Mouse (Mus musculus): ENCODE results near the gene Muc1. TPM values are rescaled to one million over a fixed set of nuclear protein-coding genes. Genes with fewer than 3 reads are reported as not detected.

Gene Muc1
- polyA plus RNA-seq, 1 experiment: 1.5 TPM

GRCm38 (mm10) chr3:89206695-89207094 lies 22.2 kb upstream of the Muc1 start:
- Histone ChIP-seq H3K4me1 (ENCODE audit: control insufficient read depth, insufficient read depth, low read length) (no peaks in the 10 kb centered on the region), H3K27ac (ENCODE audit: insufficient read depth, low read length) (no peak overlapping the region), H3K27me3 (ENCODE audit: control insufficient read depth, insufficient read depth, low read length, poor library complexity, severe bottlenecking) (no peaks in the 10 kb centered on the region), H3K36me3 (ENCODE audit: control insufficient read depth, insufficient read depth, low read length, poor library complexity, severe bottlenecking) (peaks cover 18% of the 10 kb centered on the region), H3K9ac (ENCODE audit: low read depth, poor library complexity, severe bottlenecking) (no peak overlapping the region), H3K4me3 (ENCODE audit: low read depth, low read length) (no peak overlapping the region), H3K9me3 (replicated peaks; ENCODE audit: control insufficient read depth, insufficient read depth, low read length, poor library complexity, severe bottlenecking) (no peaks in the 10 kb centered on the region)
- TF ChIP-seq POLR2A (IDR thresholded peaks at IDR 0.05; ENCODE audit: insufficient read depth, low read length) (no peak), EP300 (IDR thresholded peaks at IDR 0.05; ENCODE audit: insufficient read depth, low read depth, low read length) (no peak), CTCF (IDR thresholded peaks at IDR 0.05; ENCODE audit: low read depth, low read length) (no peak)

DNA sequence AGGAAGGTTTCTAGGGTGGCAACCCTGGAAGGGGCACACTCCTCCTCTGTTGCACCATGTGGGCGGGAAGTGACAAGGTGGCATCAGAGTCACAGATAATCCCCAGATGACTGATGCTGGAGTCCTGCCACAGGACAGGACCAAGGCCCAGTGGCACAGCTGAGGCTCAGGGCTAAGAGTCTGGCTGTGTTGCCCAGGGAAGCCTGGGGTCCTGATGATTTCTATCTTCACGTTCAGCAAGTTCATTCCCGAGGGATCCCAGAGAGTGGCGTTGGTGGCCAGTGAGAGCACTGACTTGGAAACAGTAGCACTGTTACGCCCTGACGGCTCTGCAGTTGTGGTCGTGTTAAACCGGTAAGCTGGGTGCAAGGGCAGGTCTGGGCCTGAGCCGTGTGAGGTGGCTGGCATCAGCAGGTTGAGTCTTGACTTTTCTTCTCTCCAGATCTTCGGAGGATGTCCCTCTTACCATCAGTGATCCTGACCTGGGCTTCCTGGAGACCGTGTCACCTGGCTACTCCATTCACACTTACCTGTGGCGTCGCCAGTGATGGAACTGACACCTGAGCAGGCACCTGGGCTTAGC lies 20.7 kb upstream of the Muc1 start:
- no peak overlapping the region for H3K4me3 ChIP-seq (ENCODE audit: low read depth, low read length)
- TF ChIP-seq POLR2A (IDR thresholded peaks at IDR 0.05; ENCODE audit: insufficient read depth, low read length): no peak
- no peak for TF ChIP-seq EP300 (IDR thresholded peaks at IDR 0.05; ENCODE audit: insufficient read depth, low read depth, low read length)
- no peak for TF ChIP-seq CTCF (IDR thresholded peaks at IDR 0.05; ENCODE audit: low read depth, low read length)
- H3K36me3 ChIP-seq (ENCODE audit: control insufficient read depth, insufficient read depth, low read length, poor library complexity, severe bottlenecking): peaks cover 18% of the 10 kb centered on the region

DNA sequence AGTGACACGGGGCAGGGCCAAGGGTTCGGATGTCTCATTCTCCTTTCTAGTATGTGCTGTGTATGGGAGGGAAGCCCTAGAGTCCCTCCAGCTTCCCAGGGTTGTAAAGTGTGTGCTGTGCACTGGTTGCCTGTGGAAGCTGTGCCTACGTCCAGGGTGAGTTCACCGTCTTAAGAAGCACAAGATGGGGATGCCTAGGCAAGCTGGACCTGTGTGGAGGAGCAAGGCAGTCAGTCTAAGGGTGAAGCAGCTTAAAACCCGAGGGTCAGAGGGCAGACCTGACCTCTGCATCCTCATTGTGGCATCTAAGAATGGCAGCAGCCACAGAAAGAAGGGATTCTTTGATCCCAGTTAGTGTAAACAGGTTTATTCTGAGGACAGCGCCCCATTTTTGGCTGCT lies 20.1 kb upstream of the Muc1 start:
- Histone ChIP-seq H3K27ac (ENCODE audit: insufficient read depth, low read length) (no peak overlapping the region), H3K27me3 (ENCODE audit: control insufficient read depth, insufficient read depth, low read length, poor library complexity, severe bottlenecking) (no peaks in the 10 kb centered on the region), H3K9me3 (replicated peaks; ENCODE audit: control insufficient read depth, insufficient read depth, low read length, poor library complexity, severe bottlenecking) (no peaks in the 10 kb centered on the region), H3K4me3 (ENCODE audit: low read depth, low read length) (no peak overlapping the region), H3K9ac (ENCODE audit: low read depth, poor library complexity, severe bottlenecking) (no peak overlapping the region), H3K36me3 (ENCODE audit: control insufficient read depth, insufficient read depth, low read length, poor library complexity, severe bottlenecking) (peaks cover 18% of the 10 kb centered on the region), H3K4me1 (ENCODE audit: control insufficient read depth, insufficient read depth, low read length) (no peaks in the 10 kb centered on the region)
- no peak for TF ChIP-seq POLR2A (IDR thresholded peaks at IDR 0.05; ENCODE audit: insufficient read depth, low read length)
- TF ChIP-seq EP300 (IDR thresholded peaks at IDR 0.05; ENCODE audit: insufficient read depth, low read depth, low read length): no peak
- TF ChIP-seq CTCF (IDR thresholded peaks at IDR 0.05; ENCODE audit: low read depth, low read length): no peak

More for the DNA sequence above, 20.7 kb upstream of the Muc1 start:
- Histone ChIP-seq H3K9me3 (replicated peaks; ENCODE audit: control insufficient read depth, insufficient read depth, low read length, poor library complexity, severe bottlenecking) (no peaks in the 10 kb centered on the region), H3K27ac (ENCODE audit: insufficient read depth, low read length) (no peak overlapping the region), H3K27me3 (ENCODE audit: control insufficient read depth, insufficient read depth, low read length, poor library complexity, severe bottlenecking) (no peaks in the 10 kb centered on the region), H3K4me1 (ENCODE audit: control insufficient read depth, insufficient read depth, low read length) (no peaks in the 10 kb centered on the region), H3K9ac (ENCODE audit: low read depth, poor library complexity, severe bottlenecking) (no peak overlapping the region)

GRCm38 (mm10) chr3:89209731-89210130 lies 19.1 kb upstream of the Muc1 start:
- Histone ChIP-seq H3K27me3 (ENCODE audit: control insufficient read depth, insufficient read depth, low read length, poor library complexity, severe bottlenecking) (no peaks in the 10 kb centered on the region), H3K36me3 (ENCODE audit: control insufficient read depth, insufficient read depth, low read length, poor library complexity, severe bottlenecking) (peaks cover 15% of the 10 kb centered on the region), H3K4me1 (ENCODE audit: control insufficient read depth, insufficient read depth, low read length) (no peaks in the 10 kb centered on the region), H3K27ac (ENCODE audit: insufficient read depth, low read length) (no peak overlapping the region), H3K9ac (ENCODE audit: low read depth, poor library complexity, severe bottlenecking) (no peak overlapping the region), H3K9me3 (replicated peaks; ENCODE audit: control insufficient read depth, insufficient read depth, low read length, poor library complexity, severe bottlenecking) (no peaks in the 10 kb centered on the region), H3K4me3 (ENCODE audit: low read depth, low read length) (no peak overlapping the region)
- no peak for TF ChIP-seq CTCF (IDR thresholded peaks at IDR 0.05; ENCODE audit: low read depth, low read length)
- no peak for TF ChIP-seq POLR2A (IDR thresholded peaks at IDR 0.05; ENCODE audit: insufficient read depth, low read length)
- no peak for TF ChIP-seq EP300 (IDR thresholded peaks at IDR 0.05; ENCODE audit: insufficient read depth, low read depth, low read length)

DNA sequence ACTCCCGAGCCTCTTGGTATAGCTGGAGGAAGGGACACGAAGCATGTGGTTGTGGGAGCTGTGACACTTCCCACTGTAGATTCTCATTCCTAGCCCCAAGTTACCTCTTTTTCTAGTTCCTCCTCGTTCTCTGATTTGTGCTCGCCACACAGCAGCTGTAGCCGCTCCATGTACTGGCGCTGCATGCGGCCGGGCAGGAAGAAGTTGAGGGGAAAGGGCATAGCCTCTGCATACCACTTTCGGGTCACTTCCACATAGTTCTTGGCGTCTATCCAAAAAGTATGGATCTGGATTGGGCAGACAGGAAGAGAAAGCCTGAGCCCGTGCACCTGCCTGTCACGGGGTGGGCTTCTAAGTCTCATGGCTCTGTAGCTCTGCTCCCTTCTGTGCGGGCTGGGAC lies 18.7 kb upstream of the Muc1 start:
- no peaks in the 10 kb centered on the region for H3K27me3 ChIP-seq (ENCODE audit: control insufficient read depth, insufficient read depth, low read length, poor library complexity, severe bottlenecking)
- H3K4me1 ChIP-seq (ENCODE audit: control insufficient read depth, insufficient read depth, low read length): no peaks in the 10 kb centered on the region
- no peak overlapping the region for H3K9ac ChIP-seq (ENCODE audit: low read depth, poor library complexity, severe bottlenecking)
- H3K27ac ChIP-seq (ENCODE audit: insufficient read depth, low read length): no peak overlapping the region
- H3K9me3 ChIP-seq (replicated peaks; ENCODE audit: control insufficient read depth, insufficient read depth, low read length, poor library complexity, severe bottlenecking): no peaks in the 10 kb centered on the region
- TF ChIP-seq POLR2A (IDR thresholded peaks at IDR 0.05; ENCODE audit: insufficient read depth, low read length) (no peak), EP300 (IDR thresholded peaks at IDR 0.05; ENCODE audit: insufficient read depth, low read depth, low read length) (no peak), CTCF (IDR thresholded peaks at IDR 0.05; ENCODE audit: low read depth, low read length) (no peak)
- no peak overlapping the region for H3K4me3 ChIP-seq (ENCODE audit: low read depth, low read length)
- H3K36me3 ChIP-seq (ENCODE audit: control insufficient read depth, insufficient read depth, low read length, poor library complexity, severe bottlenecking): peaks cover 15% of the 10 kb centered on the region

- H3K9me3 ChIP-seq (replicated peaks; ENCODE audit: control insufficient read depth, insufficient read depth, low read length, poor library complexity, severe bottlenecking): no peaks in the 10 kb centered on the region
- no peak overlapping the region for H3K9ac ChIP-seq (ENCODE audit: low read depth, poor library complexity, severe bottlenecking)
- H3K36me3 ChIP-seq (ENCODE audit: control insufficient read depth, insufficient read depth, low read length, poor library complexity, severe bottlenecking): peaks cover 14% of the 10 kb centered on the region
- no peak overlapping the region for H3K27ac ChIP-seq (ENCODE audit: insufficient read depth, low read length)
- no peaks in the 10 kb centered on the region for H3K27me3 ChIP-seq (ENCODE audit: control insufficient read depth, insufficient read depth, low read length, poor library complexity, severe bottlenecking)
- TF ChIP-seq POLR2A (IDR thresholded peaks at IDR 0.05; ENCODE audit: insufficient read depth, low read length) (no peak), CTCF (IDR thresholded peaks at IDR 0.05; ENCODE audit: low read depth, low read length) (no peak), EP300 (IDR thresholded peaks at IDR 0.05; ENCODE audit: insufficient read depth, low read depth, low read length) (no peak)
- no peaks in the 10 kb centered on the region for H3K4me1 ChIP-seq (ENCODE audit: control insufficient read depth, insufficient read depth, low read length)
- H3K4me3 ChIP-seq (ENCODE audit: low read depth, low read length): no peak overlapping the region
These were observed 18.1 kb upstream of the Muc1 start for GRCm38 (mm10) chr3:89210731-89211130.

All from ES-Bruce4 (cell line).